Mouse (Mus musculus): ENCODE results near the gene Esrrg.

DNA sequence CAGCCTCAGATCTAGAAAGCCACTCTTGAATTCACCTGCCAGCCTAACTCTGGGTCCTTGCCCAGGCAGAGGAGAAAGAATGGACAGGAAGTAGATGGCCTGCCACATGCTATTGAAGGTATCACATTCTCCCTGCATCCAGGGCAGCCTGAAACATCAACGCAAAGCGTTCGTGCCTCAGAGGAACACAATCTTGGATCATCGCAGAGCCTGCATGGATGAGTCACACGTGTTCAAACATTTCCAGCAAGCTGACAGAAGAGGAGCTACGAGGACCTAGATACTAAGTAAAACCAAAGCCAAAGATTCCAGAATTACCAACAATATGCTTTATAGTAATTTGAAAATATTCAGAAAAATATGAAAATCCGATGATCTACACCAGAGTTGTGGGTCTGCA, 648.9 kb downstream of the Esrrg start:
- TF ChIP-seq CTCF (IDR thresholded peaks at IDR 0.05; ENCODE audit: borderline replicate concordance, control insufficient read depth, extremely low read depth, insufficient read depth, low read length, poor library complexity) = no peak
- no peak for TF ChIP-seq POLR2A (IDR thresholded peaks at IDR 0.05; ENCODE audit: control insufficient read depth, extremely low read depth, insufficient read depth, low read length, poor library complexity)
